Mouse (Mus musculus) neural tube, embryonic 14.5 days (tissue): ENCODE measurements around the gene Dbx1. TPM values are rescaled to one million over a fixed set of nuclear protein-coding genes. Genes with fewer than 3 reads are reported as not detected.

Source experiments
- ATAC-seq: fragments of 200-750 bp; cut with Nextera tagmentation; 2 replicates; pipeline ENCODE4 v1.8.0; 2017; ENCODE audit warnings: low read depth, mild to moderate bottlenecking, moderate TSS enrichment, moderate library complexity
- H3K27ac ChIP-seq: fragments of 300-500 bp; sonication (generic); 2 replicates; pipeline ENCODE4 v1.5.1; 2014; ENCODE audit warnings: low read depth, mild to moderate bottlenecking, control low read depth, low read length, moderate library complexity, mixed read lengths
- H3K27me3 ChIP-seq: fragments of 300-500 bp; sonication (generic); 2 replicates; pipeline ENCODE4 v1.6.1; 2014; ENCODE audit warnings: low read length; ENCODE audit not compliant: control insufficient read depth, insufficient read depth
- H3K36me3 ChIP-seq: fragments of 300-500 bp; sonication (generic); 2 replicates; pipeline ENCODE4 v1.6.1; 2014; ENCODE audit warnings: low read length, mixed read lengths; ENCODE audit not compliant: control insufficient read depth, insufficient read depth
- H3K4me1 ChIP-seq: fragments of 300-500 bp; sonication (generic); 2 replicates; pipeline ENCODE4 v1.6.1; 2014; ENCODE audit warnings: low read length; ENCODE audit not compliant: control insufficient read depth, insufficient read depth
- H3K4me2 ChIP-seq: fragments of 300-500 bp; sonication (generic); 2 replicates; pipeline ENCODE4 v1.6.1; 2014; ENCODE audit warnings: mild to moderate bottlenecking, low read depth, low read length, control low read depth
- H3K4me3 ChIP-seq: fragments of 300-500 bp; sonication (generic); 2 replicates; pipeline ENCODE4 v1.5.1; 2014; ENCODE audit warnings: low read depth, low read length, control low read depth, mixed read lengths
- H3K9ac ChIP-seq: fragments of 300-500 bp; sonication (generic); replicated peaks from 2 replicates; pipeline ENCODE4 v1.6.1; 2014; ENCODE audit warnings: low read depth, mild to moderate bottlenecking, control low read depth, low read length, mixed read lengths
- H3K9me3 ChIP-seq: fragments of 300-500 bp; sonication (generic); 2 replicates; pipeline ENCODE4 v1.6.1; 2016; ENCODE audit warnings: low read length; ENCODE audit not compliant: control insufficient read depth
- WGBS: fragments of 180-500 bp; shearing (Covaris S2); extraction: QIAGEN DNeasy Blood & Tissue Kit; methylation state at CpG from one replicate; pipeline ENCODE4 v1.1.7; 2014; 5-methylcytosine and 5-hydroxymethylcytosine counted together
- polyA plus RNA-seq: library from polyadenylated mRNA; unstranded; fragments of >200 nt; fragmentation: Nextera tagmentation; extraction: Ambion mirVana; gene quantifications from 2 replicates; pipeline ENCODE4 v1.2.1, GENCODE M21; 2014

Dbx1 gene
- polyA plus RNA-seq, 1 experiment from 2014 or later: 1.9 TPM

- Histone ChIP-seq H3K9me3 (no peaks in the 10 kb centered on the region), H3K27me3 (peaks cover 64% of the 10 kb centered on the region), H3K4me3 (no peak overlapping the region), H3K27ac (no peak overlapping the region), H3K4me1 (0 out of 2 replicates have a peak, but pooled peaks cover 9% of the 10 kb centered on the region), H3K4me2 (no peak overlapping the region), H3K36me3 (no peaks in the 10 kb centered on the region), H3K9ac (no peak overlapping the region)
- peak; percentile 36; the same call in 1 of the 2 replicates for ATAC-seq
- WGBS: 0% methylated on average over 26 of the region's 26 CpGs
Observed at GRCm38 (mm10) chr7:49634291-49635073, 2.2 kb downstream of the Dbx1 start.

GRCm38 (mm10) chr7:49633375-49633956, 3.2 kb downstream of the Dbx1 start:
- Histone ChIP-seq H3K4me1 (0 out of 2 replicates have a peak, but pooled peaks cover 9% of the 10 kb centered on the region), H3K4me2 (peak overlapping the region; percentile 32; the same call in 1 of the 2 replicates), H3K9ac (no peak overlapping the region), H3K9me3 (no peaks in the 10 kb centered on the region), H3K27ac (no peak overlapping the region), H3K4me3 (peak overlapping the region; percentile 5; the same call in 1 of the 2 replicates), H3K27me3 (peaks cover 63% of the 10 kb centered on the region), H3K36me3 (no peaks in the 10 kb centered on the region)
- WGBS: under 1% methylated on average over 33 of the region's 33 CpGs
- ATAC-seq: peak; percentile 15; the same call in 1 of the 2 replicates

GRCm38 (mm10) chr7:49632391-49632790, 4.3 kb downstream of the Dbx1 start:
- no peak overlapping the region for H3K4me3 ChIP-seq
- WGBS: 3% methylated on average over 24 of the region's 24 CpGs
- H3K4me2 ChIP-seq: no peak overlapping the region
- H3K4me1 ChIP-seq: 0 out of 2 replicates have a peak, but pooled peaks cover 9% of the 10 kb centered on the region
- no peak overlapping the region for H3K9ac ChIP-seq
- no peaks in the 10 kb centered on the region for H3K9me3 ChIP-seq
- H3K27me3 ChIP-seq: peaks cover 69% of the 10 kb centered on the region
- no peak overlapping the region for H3K27ac ChIP-seq
- H3K36me3 ChIP-seq: no peaks in the 10 kb centered on the region
- ATAC-seq: no peak

GRCm38 (mm10) chr7:49631885-49632284, 4.8 kb downstream of the Dbx1 start:
- H3K9ac ChIP-seq: no peak overlapping the region
- H3K9me3 ChIP-seq: no peaks in the 10 kb centered on the region
- 8% methylated on average over 9 of the region's 9 CpGs for WGBS
- peaks cover 74% of the 10 kb centered on the region for H3K27me3 ChIP-seq
- H3K36me3 ChIP-seq: no peaks in the 10 kb centered on the region
- H3K4me3 ChIP-seq: no peak overlapping the region
- no peak overlapping the region for H3K4me2 ChIP-seq
- no peak overlapping the region for H3K27ac ChIP-seq
- ATAC-seq: no peak
- 0 out of 2 replicates have a peak, but pooled peaks cover 9% of the 10 kb centered on the region for H3K4me1 ChIP-seq

GRCm38 (mm10) chr7:49620160-49620559, 16.5 kb downstream of the Dbx1 start:
- H3K4me1 ChIP-seq: no peaks in the 10 kb centered on the region
- no peak overlapping the region for H3K9ac ChIP-seq
- no peak for ATAC-seq
- WGBS: 79% methylated on average over 1 of the region's 1 CpGs
- H3K4me2 ChIP-seq: no peak overlapping the region
- no peak overlapping the region for H3K27ac ChIP-seq
- H3K4me3 ChIP-seq: no peak overlapping the region
- H3K36me3 ChIP-seq: no peaks in the 10 kb centered on the region
- no peaks in the 10 kb centered on the region for H3K9me3 ChIP-seq
- peaks cover 60% of the 10 kb centered on the region for H3K27me3 ChIP-seq

GRCm38 (mm10) chr7:49617087-49617486, 19.6 kb downstream of the Dbx1 start:
- no peaks in the 10 kb centered on the region for H3K9me3 ChIP-seq
- WGBS: 76% methylated on average over 4 of the region's 4 CpGs
- no peak for ATAC-seq
- no peak overlapping the region for H3K9ac ChIP-seq
- peaks cover 40% of the 10 kb centered on the region for H3K27me3 ChIP-seq
- H3K4me3 ChIP-seq: no peak overlapping the region
- H3K36me3 ChIP-seq: no peaks in the 10 kb centered on the region
- no peaks in the 10 kb centered on the region for H3K4me1 ChIP-seq
- no peak overlapping the region for H3K4me2 ChIP-seq
- H3K27ac ChIP-seq: no peak overlapping the region

GRCm38 (mm10) chr7:49616258-49616735, 20.4 kb downstream of the Dbx1 start:
- peaks cover 40% of the 10 kb centered on the region for H3K27me3 ChIP-seq
- no peak overlapping the region for H3K9ac ChIP-seq
- H3K36me3 ChIP-seq: no peaks in the 10 kb centered on the region
- no peaks in the 10 kb centered on the region for H3K4me1 ChIP-seq
- ATAC-seq: peak; percentile 84
- H3K4me3 ChIP-seq: no peak overlapping the region
- no peak overlapping the region for H3K27ac ChIP-seq
- no peaks in the 10 kb centered on the region for H3K9me3 ChIP-seq
- H3K4me2 ChIP-seq: no peak overlapping the region; the same call in 1 of the 2 replicates
- 10% methylated on average over 6 of the region's 7 CpGs for WGBS

GRCm38 (mm10) chr7:49604965-49605795, 31.5 kb downstream of the Dbx1 start:
- no peak overlapping the region for H3K27ac ChIP-seq
- no peaks in the 10 kb centered on the region for H3K27me3 ChIP-seq
- ATAC-seq: no peak
- no peaks in the 10 kb centered on the region for H3K36me3 ChIP-seq
- 88% methylated on average over 15 of the region's 15 CpGs for WGBS
- H3K9ac ChIP-seq: no peak overlapping the region
- no peaks in the 10 kb centered on the region for H3K4me1 ChIP-seq
- no peaks in the 10 kb centered on the region for H3K9me3 ChIP-seq
- H3K4me2 ChIP-seq: no peak overlapping the region
- H3K4me3 ChIP-seq: no peak overlapping the region
